Comparison of ENCODE assay signal across 8 mouse cellular contexts in the genomic region with DNA sequence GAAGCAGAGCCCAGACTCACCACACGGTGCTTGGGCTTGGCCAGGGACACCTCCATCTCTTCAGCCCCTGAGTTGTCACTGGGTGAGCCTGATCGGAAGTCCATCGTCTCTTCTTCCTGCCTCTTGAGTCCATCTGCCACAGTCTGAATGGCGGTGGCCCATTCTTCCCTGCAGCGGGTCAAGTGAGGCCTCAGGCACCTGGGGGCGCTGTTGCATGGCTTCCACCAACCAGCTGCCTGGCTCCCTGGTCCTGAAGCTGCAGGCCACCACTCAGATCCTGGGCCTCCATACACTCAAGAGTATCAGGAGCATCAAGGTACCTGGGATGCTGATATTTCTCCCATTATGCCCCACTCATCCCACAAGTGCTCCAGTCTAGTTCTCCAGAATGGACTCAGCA. TPM values are rescaled to one million over a fixed set of nuclear protein-coding genes. Genes with fewer than 3 reads are reported as not detected.
DNase-seq lines count a peak whose midpoint lies in the region; ATAC-seq and TF ChIP-seq lines count a peak whose summit lies in the region.
"Had no signal": no experiment of that assay in that cellular context is flagged by ENCODE, and none has a peak within 500 bp of the region (broad histone marks: within the 10 kb centered on the region; RNA-seq: fewer than 3 reads in every experiment).

No protein-coding gene starts in this region.

- DNase-seq in liver, adult 2 months (ENCODE audit: extremely low read depth, low read depth, low spot score): no peak
- peak; percentile 58 for DNase-seq in NIH3T3 (ENCODE audit: low read depth)
- DNase-seq in brain, embryonic 14.5 days (ENCODE audit: low read depth): peak; percentile 38
- peak; percentile 67 to 74 for DNase-seq in lung, adult 18-20 months
- DNase-seq in splenic B cell, adult 2 months (ENCODE audit: low read depth, low spot score): peak; percentile 46

- peak; percentile 72 for TF ChIP-seq CTCF in liver, adult 2 months (IDR thresholded peaks at IDR 0.05; ENCODE audit: low read depth, low read length)
- TF ChIP-seq CTCF in brain, embryonic 14.5 days (IDR thresholded peaks at IDR 0.05; ENCODE audit: borderline replicate concordance, extremely low read depth, insufficient read depth, insufficient read length): peak; percentile 37; the same call in 1 of the 2 replicates

- H3K4me2 ChIP-seq in liver, embryonic 12.5 days: no peak overlapping the region
- H3K4me2 ChIP-seq in heart, embryonic 12.5 days: no peak overlapping the region

- no peak for ATAC-seq in liver, embryonic 12.5 days
- no peak for ATAC-seq in heart, embryonic 12.5 days (ENCODE audit: insufficient number of reproducible peaks, low FRiP score)

- WGBS in liver, adult 2 months: 80% methylated on average over 6 of the region's 6 CpGs
- 77% methylated on average over 6 of the region's 6 CpGs for WGBS in liver, embryonic 12.5 days (ENCODE audit: insufficient replicate concordance)
- WGBS in heart, embryonic 12.5 days: 86% methylated on average over 6 of the region's 6 CpGs

- H3K9me3 ChIP-seq in liver, embryonic 12.5 days (replicated peaks): no peaks in the 10 kb centered on the region
- no peaks in the 10 kb centered on the region for H3K9me3 ChIP-seq in heart, embryonic 12.5 days (replicated peaks)
- H3K9me3 ChIP-seq: megakaryocyte, embryonic 14.5 days had no signal

- H3K36me3 ChIP-seq in liver, adult 2 months (ENCODE audit: control insufficient read depth, insufficient read depth, low read length): peaks cover 6% of the 10 kb centered on the region; the same call in 1 of the 2 replicates
- H3K36me3 ChIP-seq in liver, embryonic 12.5 days: peaks cover 100% of the 10 kb centered on the region
- H3K36me3 ChIP-seq in heart, embryonic 12.5 days: peaks cover 92% of the 10 kb centered on the region
- H3K36me3 ChIP-seq in splenic B cell, adult 2 months (ENCODE audit: control insufficient read depth, insufficient read depth, low read length, poor library complexity, severe bottlenecking): peaks cover 7% of the 10 kb centered on the region

- H3K27ac ChIP-seq in liver, adult 2 months (replicated peaks; ENCODE audit: insufficient read depth, low read depth, low read length): no peak overlapping the region
- H3K27ac ChIP-seq in liver, embryonic 12.5 days: no peak overlapping the region
- peak overlapping the region; percentile 24; the same call in 1 of the 2 replicates for H3K27ac ChIP-seq in heart, embryonic 12.5 days (ENCODE audit: poor library complexity, severe bottlenecking)

- H3K4me3 ChIP-seq in liver, adult 2 months (ENCODE audit: insufficient read depth, low read depth, low read length): no peak overlapping the region
- H3K4me3 ChIP-seq in liver, embryonic 12.5 days: no peak overlapping the region
- H3K4me3 ChIP-seq in heart, embryonic 12.5 days: no peak overlapping the region
- H3K4me3 ChIP-seq: megakaryocyte, embryonic 14.5 days had no signal

- TF ChIP-seq POLR2A in liver, adult 2 months (IDR thresholded peaks at IDR 0.05; ENCODE audit: extremely low read depth, insufficient read depth, low read length): no peak
- TF ChIP-seq POLR2A in brain, embryonic 14.5 days (IDR thresholded peaks at IDR 0.05; ENCODE audit: borderline replicate concordance, extremely low read depth, insufficient read depth, insufficient read length, poor library complexity, severe bottlenecking): no peak

- no peaks in the 10 kb centered on the region for H3K27me3 ChIP-seq in liver, adult 2 months (ENCODE audit: control insufficient read depth, insufficient read depth, low read length)
- H3K27me3 ChIP-seq in liver, embryonic 12.5 days (replicated peaks): no peaks in the 10 kb centered on the region
- H3K27me3 ChIP-seq in heart, embryonic 12.5 days (replicated peaks): no peaks in the 10 kb centered on the region
- no peaks in the 10 kb centered on the region for H3K27me3 ChIP-seq in splenic B cell, adult 2 months (ENCODE audit: control insufficient read depth, insufficient read depth, low read length, poor library complexity, severe bottlenecking)
- H3K27me3 ChIP-seq: megakaryocyte, embryonic 14.5 days had no signal

- H3K9ac ChIP-seq in liver, adult 2 months (ENCODE audit: low read depth, low read length): no peak overlapping the region
- H3K9ac ChIP-seq in liver, embryonic 12.5 days: no peak overlapping the region
- no peak overlapping the region; the same call in 1 of the 2 replicates for H3K9ac ChIP-seq in heart, embryonic 12.5 days

- no peaks in the 10 kb centered on the region for H3K4me1 ChIP-seq in liver, adult 2 months (ENCODE audit: control insufficient read depth, insufficient read depth, low read length)
- H3K4me1 ChIP-seq in liver, embryonic 12.5 days: peaks cover 32% of the 10 kb centered on the region
- H3K4me1 ChIP-seq in heart, embryonic 12.5 days (replicated peaks): peaks cover 77% of the 10 kb centered on the region
- H3K4me1 ChIP-seq: megakaryocyte, embryonic 14.5 days had no signal

- peaks cover 11% of the 10 kb centered on the region; the same call in 1 of the 2 replicates for H3K79me2 ChIP-seq in liver, adult 2 months (ENCODE audit: control insufficient read depth, insufficient read depth, low read length)

RNA-seq across cellular contexts. Expression of gene Siva1, which starts 14.6 kb away (rescaled TPM):
- 11.5 and 15.4 TPM in 2 replicates for total RNA-seq in liver, adult 2 months (2014; rRNA removed)
- polyA plus RNA-seq in liver, adult 2 months (2012; rRNA removed): 12.8 and 14.9 TPM in 2 replicates
- 126 and 137 TPM in 2 replicates for polyA plus RNA-seq in liver, embryonic 12.5 days (2016; fragmentation: Nextera tagmentation; extraction: Ambion mirVana)
- 57.4 and 98.6 TPM in 2 replicates for polyA plus RNA-seq in brain, embryonic 14.5 days (2012; rRNA removed)
- polyA plus RNA-seq in heart, embryonic 12.5 days (2016; fragmentation: Nextera tagmentation; extraction: Ambion mirVana): 99.4 and 116 TPM in 2 replicates

RNA-seq across cellular contexts. Expression of gene Akt1, which starts 15.6 kb away (rescaled TPM):
- total RNA-seq in liver, adult 2 months (2014; rRNA removed): 30.5 and 31.8 TPM in 2 replicates
- polyA plus RNA-seq in liver, adult 2 months (2012; rRNA removed): 56.7 and 60.5 TPM in 2 replicates
- polyA plus RNA-seq in liver, embryonic 12.5 days (2016; fragmentation: Nextera tagmentation; extraction: Ambion mirVana): 76.6 and 81.8 TPM in 2 replicates
- 303 and 319 TPM in 2 replicates for polyA plus RNA-seq in brain, embryonic 14.5 days (2012; rRNA removed)
- polyA plus RNA-seq in heart, embryonic 12.5 days (2016; fragmentation: Nextera tagmentation; extraction: Ambion mirVana): 180 and 184 TPM in 2 replicates

RNA-seq across cellular contexts. Expression of gene Zbtb42, which starts 19.5 kb away (rescaled TPM):
- total RNA-seq in liver, adult 2 months (2014; rRNA removed): 0.83 and 1.9 TPM in 2 replicates
- polyA plus RNA-seq in liver, adult 2 months (2012; rRNA removed): 7.9 and 10.1 TPM in 2 replicates
- polyA plus RNA-seq in liver, embryonic 12.5 days (2016; fragmentation: Nextera tagmentation; extraction: Ambion mirVana): 1.0 and 1.2 TPM in 2 replicates
- polyA plus RNA-seq in brain, embryonic 14.5 days (2012; rRNA removed): 2.6 and 5.0 TPM in 2 replicates
- 4.7 and 6.4 TPM in 2 replicates for polyA plus RNA-seq in heart, embryonic 12.5 days (2016; fragmentation: Nextera tagmentation; extraction: Ambion mirVana)

RNA-seq across cellular contexts. Expression of gene Adssl1, which starts 39.3 kb away (rescaled TPM):
- total RNA-seq in liver, adult 2 months (2014; rRNA removed): 20.5 and 21.7 TPM in 2 replicates
- 26.1 and 26.7 TPM in 2 replicates for polyA plus RNA-seq in liver, adult 2 months (2012; rRNA removed)
- 5.2 and 5.6 TPM in 2 replicates for polyA plus RNA-seq in liver, embryonic 12.5 days (2016; fragmentation: Nextera tagmentation; extraction: Ambion mirVana)
- polyA plus RNA-seq in brain, embryonic 14.5 days (2012; rRNA removed): 2.3 and 4.4 TPM in 2 replicates
- 81.7 and 86.4 TPM in 2 replicates for polyA plus RNA-seq in heart, embryonic 12.5 days (2016; fragmentation: Nextera tagmentation; extraction: Ambion mirVana)
